Mouse (Mus musculus) liver, postnatal 0 days (tissue): ENCODE data around the gene Plpp3. TPM values are rescaled to one million over a fixed set of nuclear protein-coding genes. Genes with fewer than 3 reads are reported as not detected.

ENCODE experiments used
- ATAC-seq: fragments of 200-750 bp; cut with Nextera tagmentation; 2 replicates; pipeline ENCODE4 v1.8.0; 2017; ENCODE audit warnings: mild to moderate bottlenecking, moderate library complexity
- DNase-seq: peaks from one replicate; pipeline ENCODE4 v3.0.0-alpha.2; 2016
- H3K27ac ChIP-seq: fragments of 300-500 bp; sonication (generic); 2 replicates; pipeline ENCODE4 v1.5.1; 2014; ENCODE audit warnings: antibody characterized with exemption, moderate library complexity, mild to moderate bottlenecking, low read depth
- H3K27me3 ChIP-seq: fragments of 300-500 bp; sonication (generic); 2 replicates; pipeline ENCODE4 v1.6.1; 2014; ENCODE audit warnings: low read length, control low read depth, mixed read lengths; ENCODE audit not compliant: insufficient read depth
- H3K36me3 ChIP-seq: fragments of 300-500 bp; sonication (generic); replicated peaks from 2 replicates; pipeline ENCODE4 v1.6.1; 2014; ENCODE audit warnings: mild to moderate bottlenecking, control low read depth, low read length, moderate library complexity, mixed read lengths; ENCODE audit not compliant: insufficient read depth
- H3K4me1 ChIP-seq: fragments of 300-500 bp; sonication (generic); 2 replicates; pipeline ENCODE4 v1.6.1; 2014; ENCODE audit warnings: antibody characterized with exemption, mild to moderate bottlenecking, control low read depth; ENCODE audit not compliant: insufficient read depth
- H3K4me2 ChIP-seq: fragments of 300-500 bp; sonication (generic); 2 replicates; pipeline ENCODE4 v1.6.1; 2014; ENCODE audit warnings: low read depth, mild to moderate bottlenecking, low read length, moderate library complexity, mixed read lengths
- H3K4me3 ChIP-seq: fragments of 300-500 bp; sonication (generic); 2 replicates; pipeline ENCODE4 v1.5.1; 2014; ENCODE audit warnings: low read depth, low read length
- H3K9ac ChIP-seq: fragments of 300-500 bp; sonication (generic); replicated peaks from 2 replicates; pipeline ENCODE4 v1.6.1; 2014; ENCODE audit warnings: mild to moderate bottlenecking, moderate library complexity
- H3K9me3 ChIP-seq: fragments of 300-500 bp; sonication (generic); 2 replicates; pipeline ENCODE4 v1.6.1; 2016; ENCODE audit warnings: mild to moderate bottlenecking, control low read depth, low read length, mixed read lengths
- CTCF ChIP-seq: sonication (generic); IDR thresholded peaks from 2 replicates; pipeline ENCODE4 v1.5.1; 2016; ENCODE audit warnings: antibody characterized with exemption, low read depth
- EP300 ChIP-seq: IDR thresholded peaks from 2 replicates; pipeline ENCODE4 v1.6.1; 2016; ENCODE audit warnings: antibody characterized with exemption, low read depth, mild to moderate bottlenecking
- WGBS: fragments of 180-500 bp; shearing (Covaris S2); extraction: QIAGEN DNeasy Blood & Tissue Kit; methylation state at CpG from one replicate; pipeline ENCODE4 v1.1.7; 2014; ENCODE audit not compliant: insufficient replicate concordance; 5-methylcytosine and 5-hydroxymethylcytosine counted together
- polyA plus RNA-seq: library from polyadenylated mRNA; unstranded; fragments of >200 nt; fragmentation: Nextera tagmentation; extraction: Ambion mirVana; gene quantifications from 2 replicates; pipeline ENCODE4 v1.2.1, GENCODE M21; 2015

Plpp3 gene
- polyA plus RNA-seq, 1 experiment from 2014 or later, result 62.4 TPM

- H3K36me3 ChIP-seq, result peaks cover 35% of the 10 kb centered on the region
- no peaks in the 10 kb centered on the region for H3K9me3 ChIP-seq
- DNase-seq (peak; percentile 41), ATAC-seq (peak; percentile 42)
- H3K4me2 ChIP-seq, result no peak overlapping the region
- no peak for TF ChIP-seq CTCF
- no peak for TF ChIP-seq EP300
- H3K27me3 ChIP-seq, result no peaks in the 10 kb centered on the region
- H3K27ac ChIP-seq, result 0 out of 2 replicates have a peak overlapping the region, but pooled peaks have one; percentile 39
- H3K4me1 ChIP-seq, result 0 out of 2 replicates have a peak, but pooled peaks cover 5% of the 10 kb centered on the region
- no peak overlapping the region for H3K4me3 ChIP-seq
- H3K9ac ChIP-seq, result no peak overlapping the region
- WGBS, result 25% methylated on average over 2 of the region's 2 CpGs
Observed at GRCm38 (mm10) chr4:105225512-105225911, 68.4 kb downstream of the Plpp3 start.

- WGBS, result 61% methylated on average over 6 of the region's 6 CpGs
- no peak for ATAC-seq
- Histone ChIP-seq H3K9me3 (no peaks in the 10 kb centered on the region), H3K4me2 (no peak overlapping the region), H3K27ac (no peak overlapping the region), H3K4me1 (0 out of 2 replicates have a peak, but pooled peaks cover 3% of the 10 kb centered on the region), H3K27me3 (no peaks in the 10 kb centered on the region), H3K4me3 (no peak overlapping the region), H3K36me3 (peaks cover 33% of the 10 kb centered on the region), H3K9ac (no peak overlapping the region)
- DNase-seq, result no peak
- TF ChIP-seq CTCF, result no peak
- TF ChIP-seq EP300, result no peak
Observed at GRCm38 (mm10) chr4:105226351-105226750, 69.2 kb downstream of the Plpp3 start.

DNA sequence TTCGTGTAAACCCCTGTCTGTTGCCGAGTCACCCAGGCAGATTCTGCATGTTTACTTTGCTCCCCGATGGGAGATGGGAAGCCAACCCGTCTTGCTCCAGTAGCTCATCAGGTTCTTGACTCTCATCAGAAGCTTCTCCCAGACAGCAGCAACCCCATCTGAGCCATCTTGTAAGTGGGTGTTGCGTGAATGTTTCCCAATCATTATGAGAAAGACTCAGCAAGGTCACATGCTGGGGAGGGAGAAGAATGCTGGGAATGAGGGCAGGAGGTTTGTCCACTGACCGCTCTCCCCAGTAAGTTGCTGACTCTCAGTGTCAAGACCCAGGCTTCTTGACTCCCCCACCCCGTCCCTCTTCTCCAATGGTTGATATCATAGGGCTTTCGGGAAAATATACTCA is 73.0 kb downstream of the Plpp3 start:
- Histone ChIP-seq H3K9ac (no peak overlapping the region), H3K36me3 (peaks cover 28% of the 10 kb centered on the region; the same call in 1 of the 2 replicates), H3K9me3 (no peaks in the 10 kb centered on the region), H3K27ac (no peak overlapping the region), H3K27me3 (no peaks in the 10 kb centered on the region), H3K4me2 (no peak overlapping the region), H3K4me3 (no peak overlapping the region), H3K4me1 (no peaks in the 10 kb centered on the region)
- 72% methylated on average over 8 of the region's 8 CpGs for WGBS
- no peak for TF ChIP-seq CTCF
- TF ChIP-seq EP300, result no peak
- DNase-seq (no peak), ATAC-seq (no peak)

DNA sequence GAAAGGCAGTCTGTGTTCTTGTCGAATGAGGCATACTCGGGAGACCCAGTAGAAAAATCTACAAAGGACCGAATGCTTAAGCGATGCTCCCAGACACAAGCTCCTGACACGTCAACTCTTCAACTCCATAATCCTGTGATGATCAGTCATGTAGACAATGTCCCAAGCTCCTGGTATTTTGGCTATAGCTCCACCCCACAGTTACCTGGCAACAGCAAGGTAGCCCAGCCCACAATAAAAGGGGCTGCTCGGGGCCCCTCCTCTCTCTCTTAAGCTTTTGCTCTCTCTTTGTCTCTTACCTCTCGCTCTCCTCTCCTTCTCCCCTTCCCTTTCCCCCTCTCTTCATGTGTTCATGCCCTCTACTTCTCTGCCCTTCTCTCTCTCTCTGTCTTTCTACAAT is 83.1 kb downstream of the Plpp3 start:
- Histone ChIP-seq H3K9ac (no peak overlapping the region), H3K4me2 (no peak overlapping the region), H3K9me3 (no peaks in the 10 kb centered on the region), H3K27ac (no peak overlapping the region), H3K4me1 (0 out of 2 replicates have a peak, but pooled peaks cover under 1% of the 10 kb centered on the region), H3K36me3 (no peaks in the 10 kb centered on the region), H3K27me3 (no peaks in the 10 kb centered on the region), H3K4me3 (no peak overlapping the region)
- no peak for ATAC-seq
- 84% methylated on average over 7 of the region's 7 CpGs for WGBS
- DNase-seq, result no peak
- TF ChIP-seq CTCF (no peak), EP300 (no peak)

DNA sequence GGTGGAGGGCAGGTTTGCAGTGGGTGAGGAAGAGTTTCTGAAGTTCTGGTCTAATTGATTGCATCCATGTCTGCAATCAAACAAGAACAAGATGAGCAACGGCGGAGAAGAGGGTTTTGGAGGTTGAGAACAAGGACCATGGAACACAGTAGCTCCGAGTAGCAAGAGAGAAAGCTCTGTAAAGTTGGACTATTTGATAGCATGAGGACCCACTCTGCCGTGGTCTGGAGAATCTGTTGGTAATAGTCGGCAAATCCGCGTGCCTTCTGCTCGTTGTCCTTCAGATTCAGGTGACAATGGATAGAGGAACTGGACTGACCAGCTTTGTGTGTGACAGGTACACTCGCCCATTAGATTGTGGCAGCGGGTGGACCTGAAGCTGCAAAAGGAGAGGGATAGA is 87.8 kb downstream of the Plpp3 start:
- peaks cover 6% of the 10 kb centered on the region; the same call in 1 of the 2 replicates for H3K4me1 ChIP-seq
- H3K36me3 ChIP-seq, result no peaks in the 10 kb centered on the region
- no peak overlapping the region for H3K9ac ChIP-seq
- H3K4me3 ChIP-seq, result no peak overlapping the region
- H3K27me3 ChIP-seq, result no peaks in the 10 kb centered on the region
- H3K4me2 ChIP-seq, result peak overlapping the region; percentile 54
- TF ChIP-seq EP300 (no peak), CTCF (no peak)
- 62% methylated on average over 10 of the region's 10 CpGs for WGBS
- ATAC-seq, result no peak
- no peaks in the 10 kb centered on the region for H3K9me3 ChIP-seq
- H3K27ac ChIP-seq, result no peak overlapping the region
- no peak for DNase-seq

DNA sequence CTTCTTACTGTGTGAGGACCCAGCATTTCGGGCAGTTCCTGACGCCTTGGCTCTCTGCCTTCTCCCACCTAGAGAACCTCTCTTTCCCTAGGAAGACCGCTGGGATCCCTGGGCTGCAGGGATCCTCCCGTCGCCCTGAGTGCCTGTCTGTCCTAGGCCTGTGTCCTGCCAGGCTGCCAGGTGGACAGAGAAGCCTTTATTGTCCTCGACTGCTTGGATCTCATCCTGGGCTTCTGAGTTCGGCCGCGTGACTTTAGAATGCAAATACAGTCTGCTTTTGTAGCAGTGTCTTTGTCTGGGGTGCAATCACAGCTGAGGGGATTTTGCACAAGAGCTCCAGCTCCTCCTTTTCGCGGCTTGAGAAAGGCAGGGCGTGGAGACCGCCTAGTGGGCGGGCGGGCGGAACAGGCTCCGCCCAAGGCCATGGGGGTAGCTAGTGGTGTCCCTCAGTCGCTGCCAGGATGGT is 88.4 kb downstream of the Plpp3 start:
- WGBS, result 10% methylated on average over 17 of the region's 18 CpGs
- H3K9me3 ChIP-seq, result no peaks in the 10 kb centered on the region
- 0 out of 2 replicates have a peak, but pooled peaks have one; percentile 6 for TF ChIP-seq CTCF
- TF ChIP-seq EP300, result no peak
- no peak overlapping the region for H3K27ac ChIP-seq
- no peak overlapping the region for H3K4me3 ChIP-seq
- no peaks in the 10 kb centered on the region for H3K27me3 ChIP-seq
- DNase-seq (peak; percentile 54), ATAC-seq (peak; percentile 67; the same call in 1 of the 2 replicates)
- peak overlapping the region; percentile 30; the same call in 1 of the 2 replicates for H3K9ac ChIP-seq
- H3K4me1 ChIP-seq, result peaks cover 6% of the 10 kb centered on the region; the same call in 1 of the 2 replicates
- no peaks in the 10 kb centered on the region for H3K36me3 ChIP-seq
- H3K4me2 ChIP-seq, result peak overlapping the region; percentile 54

- Histone ChIP-seq H3K9ac (no peak overlapping the region), H3K4me2 (no peak overlapping the region), H3K4me1 (peaks cover 6% of the 10 kb centered on the region; the same call in 1 of the 2 replicates), H3K27me3 (no peaks in the 10 kb centered on the region), H3K27ac (no peak overlapping the region), H3K9me3 (no peaks in the 10 kb centered on the region), H3K4me3 (no peak overlapping the region), H3K36me3 (no peaks in the 10 kb centered on the region)
- DNase-seq (no peak), ATAC-seq (no peak)
- 66% methylated on average over 7 of the region's 7 CpGs for WGBS
- TF ChIP-seq EP300 (no peak), CTCF (no peak)
Observed at GRCm38 (mm10) chr4:105246331-105246730, 89.2 kb downstream of the Plpp3 start.
